Mouse (Mus musculus) liver, adult 2 months (tissue): ENCODE measurements around the gene Ttc7. TPM values are rescaled to one million over a fixed set of nuclear protein-coding genes. Genes with fewer than 3 reads are reported as not detected.
A peak's percentile ranks its signal among the peaks of the same experiment; 100 is the strongest.

Experiments
- DNase-seq: peaks from one replicate; pipeline ENCODE4 v3.0.0-alpha.2; 2011; ENCODE audit warnings: low read depth, low spot score; ENCODE audit errors: extremely low read depth
- H3K27ac ChIP-seq: fragments of 200-500 bp; replicated peaks from 2 replicates; pipeline ENCODE4 v1.5.1; 2012; ENCODE audit warnings: low read depth, mild to moderate bottlenecking, control low read depth, inconsistent platforms, low read length; ENCODE audit not compliant: insufficient read depth
- H3K27me3 ChIP-seq: fragments of 200-500 bp; 2 replicates; pipeline ENCODE4 v1.6.1; 2012; ENCODE audit warnings: mild to moderate bottlenecking, moderate library complexity, low read length, inconsistent platforms; ENCODE audit not compliant: control insufficient read depth, insufficient read depth
- H3K36me3 ChIP-seq: fragments of 200-500 bp; 2 replicates; pipeline ENCODE4 v1.6.1; 2012; ENCODE audit warnings: low read length, inconsistent platforms; ENCODE audit not compliant: control insufficient read depth, insufficient read depth
- H3K4me1 ChIP-seq: fragments of 200-500 bp; 2 replicates; pipeline ENCODE4 v1.6.1; 2011; ENCODE audit warnings: low read length; ENCODE audit not compliant: control insufficient read depth, insufficient read depth
- H3K4me3 ChIP-seq: fragments of 200-500 bp; 2 replicates; pipeline ENCODE4 v1.5.1; 2011; ENCODE audit warnings: low read depth, mild to moderate bottlenecking, control low read depth, low read length, moderate library complexity; ENCODE audit not compliant: insufficient read depth
- H3K79me2 ChIP-seq: fragments of 200-500 bp; 2 replicates; pipeline ENCODE4 v1.6.1; 2012; ENCODE audit warnings: inconsistent platforms, mild to moderate bottlenecking, low read length, moderate library complexity; ENCODE audit not compliant: control insufficient read depth, insufficient read depth
- H3K9ac ChIP-seq: fragments of 200-500 bp; 2 replicates; pipeline ENCODE4 v1.6.1; 2012; ENCODE audit warnings: low read depth, mild to moderate bottlenecking, control low read depth, inconsistent platforms, low read length
- CTCF ChIP-seq: fragments of 200-500 bp; IDR thresholded peaks from 2 replicates; pipeline ENCODE4 v1.5.1; 2011; ENCODE audit warnings: low read depth, low read length, control low read depth
- POLR2A ChIP-seq: fragments of 200-500 bp; IDR thresholded peaks from 2 replicates; pipeline ENCODE4 v1.6.1; 2011; ENCODE audit warnings: low read length, control low read depth; ENCODE audit not compliant: insufficient read depth; ENCODE audit errors: extremely low read depth
- whole genome bisulfite sequencing: fragments of 180-500 bp; shearing (Covaris S2); methylation state at CpG from one replicate; pipeline ENCODE4 v1.1.7; 2018; 5-methylcytosine and 5-hydroxymethylcytosine counted together
- polyA plus RNA-seq: library from polyadenylated mRNA; depleted of rRNA; stranded (reverse); fragments of >200 nt; gene quantifications from 2 replicates; pipeline ENCODE4 v1.2.3, GENCODE M21; 2012
- total RNA-seq: library from RNA; depleted of rRNA; stranded (reverse); fragments of >200 nt; gene quantifications from 2 replicates; pipeline ENCODE4 v1.2.3, GENCODE M21; 2014

Gene Ttc7
- total and polyA plus RNA-seq, 2 experiments: 19.0 to 36.5 TPM

- no peak overlapping the region for H3K9ac ChIP-seq
- no peak overlapping the region for H3K27ac ChIP-seq
- no peaks in the 10 kb centered on the region for H3K79me2 ChIP-seq
- TF ChIP-seq CTCF (no peak), POLR2A (no peak)
- peaks cover 11% of the 10 kb centered on the region; the same call in 1 of the 2 replicates for H3K36me3 ChIP-seq
- H3K27me3 ChIP-seq: no peaks in the 10 kb centered on the region
- H3K4me3 ChIP-seq: no peak overlapping the region
- DNase-seq: no peak
- 93% methylated on average over 18 of the region's 18 CpGs for WGBS
- no peaks in the 10 kb centered on the region; the same call in 1 of the 2 replicates for H3K4me1 ChIP-seq
Observed at GRCm38 (mm10) chr17:87329144-87329700, 46.5 kb downstream of the Ttc7 start.

DNA sequence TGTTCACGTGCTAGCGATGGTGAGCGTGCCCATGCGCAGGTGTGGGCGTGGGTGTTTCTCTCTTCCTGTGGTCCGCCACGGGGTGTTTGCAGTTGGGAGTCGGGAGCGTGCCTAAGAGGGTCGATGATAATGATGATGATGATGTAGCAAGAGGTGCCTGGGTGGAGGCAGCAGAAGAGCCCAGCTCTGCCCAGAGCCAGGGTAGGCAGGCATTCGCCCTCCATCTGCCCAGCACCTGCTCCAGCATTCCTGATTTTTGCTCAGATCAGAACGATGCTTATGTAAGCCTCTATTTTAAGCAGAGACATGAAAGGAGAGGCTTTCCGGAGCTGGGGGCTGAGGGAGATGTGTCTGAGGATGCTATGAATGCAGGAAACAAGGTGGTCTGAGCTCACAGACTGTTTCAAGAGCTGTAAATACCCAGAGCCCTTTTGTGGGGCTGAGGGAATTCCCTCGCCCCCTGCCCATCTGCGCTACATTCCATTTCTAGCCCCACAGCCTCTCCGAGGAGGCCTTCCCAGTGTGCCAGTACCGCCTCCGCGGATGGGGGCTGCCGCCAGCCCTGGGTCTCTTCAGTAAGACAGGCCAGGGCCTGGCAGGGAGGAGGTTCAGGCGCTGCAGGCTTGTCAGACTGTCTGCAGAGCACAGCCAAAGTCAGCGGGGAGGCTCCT, 47.7 kb downstream of the Ttc7 start:
- Histone ChIP-seq H3K27me3 (no peaks in the 10 kb centered on the region), H3K36me3 (peaks cover 13% of the 10 kb centered on the region; the same call in 1 of the 2 replicates), H3K4me3 (no peak overlapping the region), H3K27ac (no peak overlapping the region), H3K9ac (no peak overlapping the region), H3K4me1 (no peaks in the 10 kb centered on the region; the same call in 1 of the 2 replicates), H3K79me2 (no peaks in the 10 kb centered on the region)
- no peak for DNase-seq
- WGBS: 87% methylated on average over 22 of the region's 22 CpGs
- TF ChIP-seq POLR2A (no peak), CTCF (no peak)

GRCm38 (mm10) chr17:87330921-87331291, 48.2 kb downstream of the Ttc7 start:
- no peak overlapping the region for H3K9ac ChIP-seq
- no peak for DNase-seq
- H3K27ac ChIP-seq: no peak overlapping the region
- H3K79me2 ChIP-seq: no peaks in the 10 kb centered on the region
- H3K27me3 ChIP-seq: no peaks in the 10 kb centered on the region
- peaks cover 14% of the 10 kb centered on the region; the same call in 1 of the 2 replicates for H3K36me3 ChIP-seq
- WGBS: 57% methylated on average over 11 of the region's 11 CpGs
- no peak overlapping the region for H3K4me3 ChIP-seq
- no peaks in the 10 kb centered on the region; the same call in 1 of the 2 replicates for H3K4me1 ChIP-seq
- TF ChIP-seq POLR2A: no peak

DNA sequence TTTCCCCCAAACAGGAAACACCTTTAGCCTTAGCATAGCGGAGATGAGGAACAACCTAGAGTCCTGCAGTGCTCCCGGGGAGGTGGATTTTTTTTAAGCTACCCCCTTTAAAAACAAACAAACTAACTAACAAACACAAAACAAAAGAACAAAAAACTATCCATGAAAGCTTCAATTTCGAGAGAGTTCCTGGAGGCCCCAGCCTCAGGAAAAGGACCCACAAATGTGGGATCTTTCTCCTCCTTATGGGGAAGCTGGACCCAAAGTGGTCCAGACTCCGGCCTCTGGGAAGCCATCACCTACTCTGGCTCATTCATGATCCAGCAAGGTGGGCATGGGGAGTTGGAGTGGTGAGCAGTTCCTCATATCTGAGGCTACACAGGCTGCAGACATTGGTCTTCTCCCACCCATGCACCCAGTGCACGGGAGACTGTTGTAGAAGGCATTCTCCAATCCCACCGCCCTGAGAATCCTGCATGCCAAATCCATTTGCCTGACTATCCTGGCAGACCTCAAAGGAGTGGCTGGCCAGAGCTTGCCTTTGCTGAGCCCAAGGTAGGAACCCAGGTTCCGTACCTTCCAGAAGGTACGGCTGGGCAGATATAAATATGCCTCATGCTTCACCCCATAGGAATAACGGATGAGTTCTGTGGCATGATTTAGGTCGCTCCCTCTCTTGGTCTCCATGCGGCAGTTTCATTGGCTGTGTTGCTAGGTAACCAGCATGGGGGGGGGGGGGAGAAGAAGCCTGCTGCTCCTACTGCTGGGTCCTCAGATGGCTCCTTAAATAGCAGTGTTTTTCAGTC, 48.9 kb downstream of the Ttc7 start:
- Histone ChIP-seq H3K36me3 (peaks cover 14% of the 10 kb centered on the region; the same call in 1 of the 2 replicates), H3K27me3 (no peaks in the 10 kb centered on the region), H3K4me1 (no peaks in the 10 kb centered on the region; the same call in 1 of the 2 replicates), H3K4me3 (no peak overlapping the region), H3K79me2 (no peaks in the 10 kb centered on the region), H3K27ac (0 out of 2 replicates have a peak overlapping the region, but pooled peaks have one; percentile 25), H3K9ac (no peak overlapping the region)
- TF ChIP-seq CTCF: no peak
- no peak for TF ChIP-seq POLR2A
- 84% methylated on average over 11 of the region's 11 CpGs for WGBS
- DNase-seq: no peak

DNA sequence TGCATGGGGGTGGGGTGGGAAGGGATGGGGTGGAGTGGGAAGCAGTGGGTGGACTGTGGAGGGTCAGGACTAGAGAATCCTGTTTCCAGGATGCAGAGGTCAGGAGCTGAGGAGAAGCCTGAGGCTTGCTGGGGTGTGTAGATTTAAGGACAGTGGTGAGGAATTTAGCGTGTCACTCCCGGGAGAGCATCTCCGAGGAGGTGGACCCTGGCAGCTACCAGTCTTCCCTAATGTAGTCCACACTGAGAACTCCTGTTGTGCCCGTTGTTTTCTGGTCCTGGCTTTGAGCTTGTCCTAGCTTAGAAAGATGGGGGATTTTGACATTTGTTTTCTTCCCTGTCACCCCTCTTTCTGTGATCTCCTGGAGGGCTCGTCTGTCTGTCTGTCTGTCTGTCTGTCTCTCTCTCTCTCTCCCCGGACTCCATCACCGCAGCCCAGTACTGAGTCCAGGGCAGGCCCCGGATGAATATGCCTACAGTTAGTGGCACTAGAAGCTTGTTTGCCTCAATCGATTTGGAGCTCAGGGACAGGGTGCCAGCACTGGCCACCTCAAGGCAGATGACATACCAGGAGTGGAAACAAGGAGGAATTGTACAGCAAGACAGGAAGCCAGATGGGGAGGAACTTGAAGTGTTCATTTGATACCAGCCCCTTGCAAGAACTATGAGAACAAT, 49.6 kb downstream of the Ttc7 start:
- H3K4me3 ChIP-seq: no peak overlapping the region
- no peaks in the 10 kb centered on the region for H3K27me3 ChIP-seq
- H3K27ac ChIP-seq: no peak overlapping the region
- no peak for DNase-seq
- H3K36me3 ChIP-seq: peaks cover 14% of the 10 kb centered on the region; the same call in 1 of the 2 replicates
- 87% methylated on average over 9 of the region's 9 CpGs for WGBS
- no peaks in the 10 kb centered on the region for H3K79me2 ChIP-seq
- no peak for TF ChIP-seq POLR2A
- no peak for TF ChIP-seq CTCF
- H3K4me1 ChIP-seq: no peaks in the 10 kb centered on the region; the same call in 1 of the 2 replicates
- H3K9ac ChIP-seq: no peak overlapping the region
